Mouse (Mus musculus): Measurements from ENCODE around the gene Zc3h8.

GRCm38 (mm10) chr2:128967661-128968441, 24.0 kb upstream of the Zc3h8 start, which contains the start of gene Gm10762:
- TF ChIP-seq GATA1 (IDR thresholded peaks at IDR 0.05; ENCODE audit: borderline replicate concordance, low read length) (no peak), FLI1 (IDR thresholded peaks at IDR 0.05; ENCODE audit: low read length) (no peak)

Data from megakaryocyte, embryonic 14.5 days (primary cell).